Mouse (Mus musculus): ENCODE results near the gene Slc25a26. TPM values are rescaled to one million over a fixed set of nuclear protein-coding genes. Genes with fewer than 3 reads are reported as not detected.

Slc25a26 gene
- polyA plus RNA-seq, 1 experiment from 2014 or later, result 9.4 TPM

GRCm38 (mm10) chr6:94532086-94532485 is 32.0 kb downstream of the Slc25a26 start:
- H3K4me1 ChIP-seq, result no peaks in the 10 kb centered on the region
- H3K9ac ChIP-seq, result no peak overlapping the region
- H3K36me3 ChIP-seq, result no peaks in the 10 kb centered on the region
- no peaks in the 10 kb centered on the region for H3K27me3 ChIP-seq
- no peak overlapping the region for H3K27ac ChIP-seq
- 78% methylated on average over 4 of the region's 4 CpGs for WGBS
- no peaks in the 10 kb centered on the region for H3K9me3 ChIP-seq
- no peak overlapping the region for H3K4me3 ChIP-seq
- ATAC-seq (ENCODE audit: borderline replicate concordance, extremely low read depth, low FRiP score, low TSS enrichment), result no peak
- no peak overlapping the region for H3K4me2 ChIP-seq

GRCm38 (mm10) chr6:94536478-94536877 is 36.3 kb downstream of the Slc25a26 start:
- Histone ChIP-seq H3K27me3 (no peaks in the 10 kb centered on the region), H3K27ac (no peak overlapping the region), H3K4me3 (no peak overlapping the region), H3K36me3 (no peaks in the 10 kb centered on the region), H3K4me1 (no peaks in the 10 kb centered on the region), H3K9me3 (no peaks in the 10 kb centered on the region), H3K9ac (no peak overlapping the region), H3K4me2 (no peak overlapping the region)
- WGBS, result 70% methylated on average over 8 of the region's 8 CpGs
- no peak for ATAC-seq (ENCODE audit: borderline replicate concordance, extremely low read depth, low FRiP score, low TSS enrichment)

- H3K9me3 ChIP-seq, result no peaks in the 10 kb centered on the region
- H3K9ac ChIP-seq, result no peak overlapping the region
- H3K4me2 ChIP-seq, result no peak overlapping the region
- WGBS, result 82% methylated on average over 1 of the region's 1 CpGs
- no peak overlapping the region for H3K4me3 ChIP-seq
- no peaks in the 10 kb centered on the region for H3K27me3 ChIP-seq
- H3K36me3 ChIP-seq, result no peaks in the 10 kb centered on the region
- ATAC-seq (ENCODE audit: borderline replicate concordance, extremely low read depth, low FRiP score, low TSS enrichment), result no peak
- H3K27ac ChIP-seq, result no peak overlapping the region
- no peaks in the 10 kb centered on the region for H3K4me1 ChIP-seq
Measured at GRCm38 (mm10) chr6:94537652-94538051, 37.5 kb downstream of the Slc25a26 start.

- Histone ChIP-seq H3K27me3 (no peaks in the 10 kb centered on the region), H3K4me3 (no peak overlapping the region), H3K9ac (no peak overlapping the region), H3K36me3 (no peaks in the 10 kb centered on the region), H3K9me3 (no peaks in the 10 kb centered on the region), H3K27ac (no peak overlapping the region), H3K4me1 (no peaks in the 10 kb centered on the region), H3K4me2 (no peak overlapping the region)
- ATAC-seq (ENCODE audit: borderline replicate concordance, extremely low read depth, low FRiP score, low TSS enrichment), result no peak
- WGBS, result 84% methylated on average over 3 of the region's 3 CpGs
Measured at GRCm38 (mm10) chr6:94540090-94540489, 40.0 kb downstream of the Slc25a26 start.

GRCm38 (mm10) chr6:94540615-94541014 is 40.5 kb downstream of the Slc25a26 start:
- H3K4me1 ChIP-seq, result no peaks in the 10 kb centered on the region
- H3K9me3 ChIP-seq, result no peaks in the 10 kb centered on the region
- no peak overlapping the region for H3K27ac ChIP-seq
- no peaks in the 10 kb centered on the region for H3K36me3 ChIP-seq
- H3K4me3 ChIP-seq, result no peak overlapping the region
- 74% methylated on average over 4 of the region's 4 CpGs for WGBS
- H3K4me2 ChIP-seq, result no peak overlapping the region
- ATAC-seq (ENCODE audit: borderline replicate concordance, extremely low read depth, low FRiP score, low TSS enrichment), result no peak
- no peak overlapping the region for H3K9ac ChIP-seq
- H3K27me3 ChIP-seq, result no peaks in the 10 kb centered on the region

GRCm38 (mm10) chr6:94541133-94541532 is 41.0 kb downstream of the Slc25a26 start:
- no peak overlapping the region for H3K4me2 ChIP-seq
- no peak overlapping the region for H3K9ac ChIP-seq
- H3K9me3 ChIP-seq, result no peaks in the 10 kb centered on the region
- H3K4me3 ChIP-seq, result no peak overlapping the region
- H3K27me3 ChIP-seq, result no peaks in the 10 kb centered on the region
- H3K36me3 ChIP-seq, result no peaks in the 10 kb centered on the region
- no peaks in the 10 kb centered on the region for H3K4me1 ChIP-seq
- no peak for ATAC-seq (ENCODE audit: borderline replicate concordance, extremely low read depth, low FRiP score, low TSS enrichment)
- 31% methylated on average over 6 of the region's 6 CpGs for whole genome bisulfite sequencing
- no peak overlapping the region for H3K27ac ChIP-seq

GRCm38 (mm10) chr6:94541854-94542253 is 41.7 kb downstream of the Slc25a26 start:
- H3K36me3 ChIP-seq, result no peaks in the 10 kb centered on the region
- no peak for ATAC-seq (ENCODE audit: borderline replicate concordance, extremely low read depth, low FRiP score, low TSS enrichment)

GRCm38 (mm10) chr6:94543902-94544840 is 44.0 kb downstream of the Slc25a26 start:
- H3K27me3 ChIP-seq, result no peaks in the 10 kb centered on the region
- no peaks in the 10 kb centered on the region for H3K9me3 ChIP-seq
- no peak for ATAC-seq (ENCODE audit: borderline replicate concordance, extremely low read depth, low FRiP score, low TSS enrichment)
- H3K4me1 ChIP-seq, result no peaks in the 10 kb centered on the region
- H3K36me3 ChIP-seq, result no peaks in the 10 kb centered on the region
- no peak overlapping the region for H3K4me2 ChIP-seq
- no peak overlapping the region for H3K4me3 ChIP-seq
- no peak overlapping the region for H3K27ac ChIP-seq
- H3K9ac ChIP-seq, result no peak overlapping the region
- 44% methylated on average over 5 of the region's 5 CpGs for WGBS

More at GRCm38 (mm10) chr6:94541854-94542253, 41.7 kb downstream of the Slc25a26 start:
- Histone ChIP-seq H3K9ac (no peak overlapping the region), H3K9me3 (no peaks in the 10 kb centered on the region), H3K27ac (no peak overlapping the region), H3K27me3 (no peaks in the 10 kb centered on the region), H3K4me1 (no peaks in the 10 kb centered on the region), H3K4me3 (no peak overlapping the region), H3K4me2 (no peak overlapping the region)
- 51% methylated on average over 7 of the region's 7 CpGs for WGBS

- no peaks in the 10 kb centered on the region for H3K4me1 ChIP-seq
- H3K27ac ChIP-seq, result no peak overlapping the region
- no peak for ATAC-seq (ENCODE audit: borderline replicate concordance, extremely low read depth, low FRiP score, low TSS enrichment)
- H3K4me2 ChIP-seq, result no peak overlapping the region
- H3K4me3 ChIP-seq, result no peak overlapping the region
- no peak overlapping the region for H3K9ac ChIP-seq
- 37% methylated on average over 4 of the region's 4 CpGs for WGBS
- no peaks in the 10 kb centered on the region for H3K9me3 ChIP-seq
- no peaks in the 10 kb centered on the region for H3K36me3 ChIP-seq
- no peaks in the 10 kb centered on the region for H3K27me3 ChIP-seq
Measured at GRCm38 (mm10) chr6:94547239-94547638, 47.1 kb downstream of the Slc25a26 start.

GRCm38 (mm10) chr6:94550298-94550697 is 50.2 kb downstream of the Slc25a26 start:
- Histone ChIP-seq H3K27ac (no peak overlapping the region), H3K4me1 (no peaks in the 10 kb centered on the region), H3K27me3 (no peaks in the 10 kb centered on the region), H3K9ac (no peak overlapping the region), H3K9me3 (no peaks in the 10 kb centered on the region), H3K4me3 (no peak overlapping the region), H3K36me3 (no peaks in the 10 kb centered on the region), H3K4me2 (no peak overlapping the region)
- ATAC-seq (ENCODE audit: borderline replicate concordance, extremely low read depth, low FRiP score, low TSS enrichment), result no peak
- WGBS, result 66% methylated on average over 6 of the region's 6 CpGs

- Histone ChIP-seq H3K9me3 (no peaks in the 10 kb centered on the region), H3K27ac (no peak overlapping the region), H3K4me2 (no peak overlapping the region), H3K4me1 (no peaks in the 10 kb centered on the region), H3K9ac (no peak overlapping the region), H3K4me3 (no peak overlapping the region), H3K27me3 (no peaks in the 10 kb centered on the region), H3K36me3 (no peaks in the 10 kb centered on the region)
- WGBS, result 75% methylated on average over 7 of the region's 7 CpGs
- ATAC-seq (ENCODE audit: borderline replicate concordance, extremely low read depth, low FRiP score, low TSS enrichment), result no peak
Measured at GRCm38 (mm10) chr6:94550851-94551250, 50.7 kb downstream of the Slc25a26 start.

- Histone ChIP-seq H3K4me1 (no peaks in the 10 kb centered on the region), H3K36me3 (no peaks in the 10 kb centered on the region), H3K4me2 (no peak overlapping the region), H3K27ac (no peak overlapping the region), H3K9ac (no peak overlapping the region), H3K4me3 (no peak overlapping the region), H3K27me3 (no peaks in the 10 kb centered on the region), H3K9me3 (no peaks in the 10 kb centered on the region)
- ATAC-seq (ENCODE audit: borderline replicate concordance, extremely low read depth, low FRiP score, low TSS enrichment), result no peak
- 86% methylated on average over 5 of the region's 5 CpGs for WGBS
Measured at GRCm38 (mm10) chr6:94553085-94553484, 53.0 kb downstream of the Slc25a26 start.
